Mouse (Mus musculus) midbrain, embryonic 11.5 days (tissue): ENCODE results near the gene Atxn7. TPM values are rescaled to one million over a fixed set of nuclear protein-coding genes. Genes with fewer than 3 reads are reported as not detected.
"Not testable (repeated sequence)": the region's sequence is repeated elsewhere in the genome, so short reads cannot be mapped to it uniquely, and the experiment has no call there.

Experiments used
- ATAC-seq: fragments of 200-750 bp; cut with Nextera tagmentation; 2 replicates; pipeline ENCODE4 v1.8.0; 2017; ENCODE audit warnings: moderate TSS enrichment, moderate library complexity; ENCODE audit not compliant: low FRiP score
- DNase-seq: peaks from one replicate; pipeline ENCODE4 v3.0.0; 2015; ENCODE audit warnings: low spot score; ENCODE audit errors: missing footprints
- H3K27ac ChIP-seq: fragments of 300-500 bp; sonication (generic); 2 replicates; pipeline ENCODE4 v1.5.1; 2014; ENCODE audit warnings: low read depth, low read length
- H3K27me3 ChIP-seq: fragments of 300-500 bp; sonication (generic); 2 replicates; pipeline ENCODE4 v1.6.1; 2014; ENCODE audit warnings: mild to moderate bottlenecking, low read length, moderate library complexity, mixed read lengths; ENCODE audit not compliant: control insufficient read depth, insufficient read depth
- H3K36me3 ChIP-seq: fragments of 300-500 bp; sonication (generic); 2 replicates; pipeline ENCODE4 v1.6.1; 2014; ENCODE audit warnings: mild to moderate bottlenecking, low read length, moderate library complexity, mixed read lengths; ENCODE audit not compliant: control insufficient read depth, insufficient read depth
- H3K4me1 ChIP-seq: fragments of 300-500 bp; sonication (generic); 2 replicates; pipeline ENCODE4 v1.6.1; 2014; ENCODE audit warnings: low read length; ENCODE audit not compliant: control insufficient read depth, insufficient read depth
- H3K4me2 ChIP-seq: fragments of 300-500 bp; sonication (generic); 2 replicates; pipeline ENCODE4 v1.6.1; 2014; ENCODE audit warnings: mild to moderate bottlenecking, moderate library complexity
- H3K4me3 ChIP-seq: fragments of 300-500 bp; sonication (generic); 2 replicates; pipeline ENCODE4 v1.5.1; 2014; ENCODE audit warnings: low read depth, low read length
- H3K9ac ChIP-seq: fragments of 300-500 bp; sonication (generic); 2 replicates; pipeline ENCODE4 v1.6.1; 2014; ENCODE audit warnings: low read length
- H3K9me3 ChIP-seq: fragments of 300-500 bp; sonication (generic); 2 replicates; pipeline ENCODE4 v1.6.1; 2016; ENCODE audit warnings: low read length; ENCODE audit not compliant: control insufficient read depth
- WGBS: fragments of 180-500 bp; shearing (Covaris S2); extraction: QIAGEN DNeasy Blood & Tissue Kit; methylation state at CpG from one replicate; pipeline ENCODE4 v1.1.7; 2014; 5-methylcytosine and 5-hydroxymethylcytosine counted together
- polyA plus RNA-seq: library from polyadenylated mRNA; unstranded; fragments of >200 nt; fragmentation: Nextera tagmentation; extraction: Ambion mirVana; gene quantifications from 2 replicates; pipeline ENCODE4 v1.2.1, GENCODE M21; 2014

The Atxn7 gene
- polyA plus RNA-seq, 1 experiment from 2014 or later = 5.2 TPM

GRCm38 (mm10) chr14:14032842-14033241 is 71.6 kb downstream of the Atxn7 start:
- WGBS = 91% methylated on average over 1 of the region's 1 CpGs
- DNase-seq (no peak), ATAC-seq (no peak)
- no peaks in the 10 kb centered on the region for H3K36me3 ChIP-seq
- H3K27me3 ChIP-seq = no peaks in the 10 kb centered on the region
- H3K9ac ChIP-seq = no peak overlapping the region
- H3K9me3 ChIP-seq = no peaks in the 10 kb centered on the region
- no peak overlapping the region for H3K4me2 ChIP-seq
- H3K27ac ChIP-seq = no peak overlapping the region
- H3K4me3 ChIP-seq = no peak overlapping the region
- no peaks in the 10 kb centered on the region for H3K4me1 ChIP-seq

DNA sequence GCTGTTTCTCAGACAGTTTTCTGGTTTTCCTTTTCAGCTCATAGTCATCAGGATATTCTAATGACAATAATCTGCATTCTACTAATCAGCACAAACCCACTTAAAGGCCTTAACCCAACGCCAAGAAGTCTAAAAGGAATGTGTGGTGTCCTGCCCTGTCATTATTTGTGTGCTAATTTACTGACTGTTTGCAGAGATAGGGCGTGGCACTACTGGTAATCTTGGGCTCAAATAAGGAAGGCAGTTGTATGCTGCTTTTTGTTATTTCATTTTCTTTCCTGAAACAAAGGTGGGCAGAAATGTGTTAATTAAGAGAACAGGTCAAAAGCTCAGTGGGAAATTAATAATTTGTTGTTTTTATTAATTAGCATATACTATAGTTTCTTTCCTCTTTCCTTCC is 75.1 kb downstream of the Atxn7 start:
- Histone ChIP-seq H3K9me3 (no peaks in the 10 kb centered on the region), H3K27ac (no peak overlapping the region), H3K36me3 (no peaks in the 10 kb centered on the region), H3K27me3 (no peaks in the 10 kb centered on the region), H3K4me3 (no peak overlapping the region), H3K4me2 (no peak overlapping the region), H3K4me1 (no peaks in the 10 kb centered on the region), H3K9ac (no peak overlapping the region)
- 65% methylated on average over 2 of the region's 2 CpGs for WGBS
- DNase-seq = no peak
- ATAC-seq = no peak

- ATAC-seq = no peak
- H3K9ac ChIP-seq = no peak overlapping the region
- 93% methylated on average over 2 of the region's 2 CpGs for WGBS
- no peaks in the 10 kb centered on the region for H3K4me1 ChIP-seq
- no peaks in the 10 kb centered on the region for H3K36me3 ChIP-seq
- H3K9me3 ChIP-seq = no peaks in the 10 kb centered on the region
- no peak for DNase-seq
- H3K27ac ChIP-seq = no peak overlapping the region
- H3K4me3 ChIP-seq = no peak overlapping the region
- no peaks in the 10 kb centered on the region for H3K27me3 ChIP-seq
- H3K4me2 ChIP-seq = no peak overlapping the region
Observed at GRCm38 (mm10) chr14:14038233-14038632, 77.0 kb downstream of the Atxn7 start.

GRCm38 (mm10) chr14:14042336-14042735 is 81.1 kb downstream of the Atxn7 start:
- 84% methylated on average over 4 of the region's 4 CpGs for WGBS

GRCm38 (mm10) chr14:14054386-14054785 is 93.1 kb downstream of the Atxn7 start:
- Histone ChIP-seq H3K27ac (no peak overlapping the region), H3K9ac (no peak overlapping the region), H3K4me2 (no peak overlapping the region), H3K4me3 (no peak overlapping the region), H3K36me3 (0 out of 2 replicates have a peak, but pooled peaks cover 2% of the 10 kb centered on the region), H3K4me1 (no peaks in the 10 kb centered on the region), H3K27me3 (no peaks in the 10 kb centered on the region), H3K9me3 (no peaks in the 10 kb centered on the region; the same call in 1 of the 2 replicates)
- DNase-seq (peak; percentile 88), ATAC-seq (peak; percentile 72; the same call in 1 of the 2 replicates)
- WGBS = 97% methylated on average over 2 of the region's 2 CpGs

More at GRCm38 (mm10) chr14:14042336-14042735, 81.1 kb downstream of the Atxn7 start:
- H3K9me3 ChIP-seq = no peaks in the 10 kb centered on the region
- H3K4me1 ChIP-seq = no peaks in the 10 kb centered on the region
- ATAC-seq (no peak), DNase-seq (no peak)
- H3K9ac ChIP-seq = no peak overlapping the region
- no peak overlapping the region for H3K4me3 ChIP-seq
- peaks cover 3% of the 10 kb centered on the region; the same call in 1 of the 2 replicates for H3K36me3 ChIP-seq
- H3K27me3 ChIP-seq = no peaks in the 10 kb centered on the region
- no peak overlapping the region for H3K4me2 ChIP-seq
- no peak overlapping the region for H3K27ac ChIP-seq

- ATAC-seq, H3K9ac ChIP-seq, H3K4me3 ChIP-seq, H3K4me2 ChIP-seq, H3K27me3 ChIP-seq, H3K4me1 ChIP-seq, H3K27ac ChIP-seq, H3K9me3 ChIP-seq, H3K36me3 ChIP-seq, DNase-seq: not testable (repeated sequence)
Observed at GRCm38 (mm10) chr14:14059606-14060005, 98.4 kb downstream of the Atxn7 start.

- Histone ChIP-seq H3K4me3 (no peak overlapping the region), H3K36me3 (no peaks in the 10 kb centered on the region), H3K9me3 (no peaks in the 10 kb centered on the region; the same call in 1 of the 2 replicates), H3K4me1 (peaks cover 16% of the 10 kb centered on the region), H3K27me3 (no peaks in the 10 kb centered on the region), H3K27ac (no peak overlapping the region), H3K4me2 (no peak overlapping the region), H3K9ac (no peak overlapping the region)
- DNase-seq (peak; percentile 59), ATAC-seq (no peak)
- WGBS = 75% methylated on average over 11 of the region's 11 CpGs
Observed at GRCm38 (mm10) chr14:14062531-14063245, 101.4 kb downstream of the Atxn7 start.

DNA sequence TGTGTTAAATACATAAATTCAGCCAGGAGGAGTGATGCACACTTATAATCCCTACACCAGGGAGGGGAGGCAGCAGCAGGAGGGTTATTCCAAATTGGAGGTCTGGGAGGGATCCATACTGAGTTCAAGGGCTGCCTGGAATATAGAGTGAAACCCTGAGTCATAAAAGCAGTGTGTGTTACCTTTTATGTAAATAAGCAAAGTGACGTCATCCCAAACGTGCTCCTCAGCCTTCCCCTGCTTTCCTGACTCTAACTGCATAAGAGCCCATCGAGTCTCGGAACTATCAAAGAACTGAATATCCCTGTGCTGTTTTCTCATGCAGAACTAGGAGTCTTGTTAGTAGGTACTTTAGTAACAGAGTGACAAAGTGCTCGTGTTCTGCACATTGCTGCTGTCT is 102.1 kb downstream of the Atxn7 start:
- Histone ChIP-seq H3K27me3 (no peaks in the 10 kb centered on the region), H3K9ac (no peak overlapping the region), H3K27ac (no peak overlapping the region), H3K4me3 (no peak overlapping the region), H3K9me3 (no peaks in the 10 kb centered on the region; the same call in 1 of the 2 replicates), H3K4me1 (peaks cover 22% of the 10 kb centered on the region), H3K4me2 (no peak overlapping the region), H3K36me3 (no peaks in the 10 kb centered on the region)
- 51% methylated on average over 5 of the region's 5 CpGs for whole genome bisulfite sequencing
- DNase-seq = no peak
- no peak for ATAC-seq

DNA sequence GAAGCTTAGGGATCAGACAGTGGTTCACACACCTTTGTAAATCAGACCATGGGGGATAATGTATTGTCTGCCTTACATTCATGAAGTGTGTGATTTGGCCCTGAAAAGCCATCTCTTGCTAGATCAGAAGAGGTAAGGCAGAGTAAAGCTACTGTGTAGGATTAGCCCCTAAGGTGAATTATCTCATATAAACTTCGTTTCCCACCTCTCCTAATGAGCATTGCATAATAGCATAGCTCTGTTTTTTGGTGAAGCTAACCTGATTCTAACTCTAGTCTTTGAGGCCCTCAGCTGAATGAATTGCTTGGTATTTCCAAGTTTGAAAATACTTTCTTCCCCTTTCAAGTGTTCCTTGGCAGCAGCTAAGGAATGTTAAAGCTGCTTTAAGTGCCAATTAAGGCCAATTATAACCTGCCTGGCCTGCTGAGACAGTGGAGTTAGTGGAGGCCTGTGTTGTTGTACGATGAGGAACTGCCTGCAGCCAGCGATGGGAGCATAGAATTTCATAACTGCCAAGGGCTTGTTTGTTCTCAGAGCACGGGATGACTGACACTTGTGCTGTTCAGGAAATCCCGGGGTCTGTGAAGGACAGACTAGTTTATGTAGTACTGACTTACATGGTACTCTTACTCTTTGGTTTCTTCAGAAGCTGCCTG is 103.4 kb downstream of the Atxn7 start:
- Histone ChIP-seq H3K4me1 (peaks cover 33% of the 10 kb centered on the region), H3K27me3 (no peaks in the 10 kb centered on the region), H3K4me2 (no peak overlapping the region), H3K9me3 (no peaks in the 10 kb centered on the region), H3K27ac (no peak overlapping the region; the same call in 1 of the 2 replicates), H3K36me3 (no peaks in the 10 kb centered on the region), H3K4me3 (no peak overlapping the region), H3K9ac (peak overlapping the region; percentile 27; the same call in 1 of the 2 replicates)
- DNase-seq = peak; percentile 89
- WGBS = 23% methylated on average over 5 of the region's 5 CpGs
- peak; percentile 3; the same call in 1 of the 2 replicates for ATAC-seq
